Mouse (Mus musculus) CH12.LX (cell line): ENCODE results near the gene Apobec3. TPM values are rescaled to one million over a fixed set of nuclear protein-coding genes. Genes with fewer than 3 reads are reported as not detected.
A peak's percentile ranks its signal among the peaks of the same experiment; 100 is the strongest.
"Not testable (repeated sequence)": the region's sequence is repeated elsewhere in the genome, so short reads cannot be mapped to it uniquely, and the experiment has no call there.

Source experiments
- DNase-seq: peaks from one replicate; pipeline ENCODE4 v3.0.0-alpha.2; 2013; ENCODE audit errors: extremely low read depth
- H3K27ac ChIP-seq: 2 replicates; pipeline ENCODE4 v1.5.1; 2012; ENCODE audit warnings: low read depth, mild to moderate bottlenecking, control low read depth, moderate library complexity; ENCODE audit not compliant: insufficient read depth
- H3K27me3 ChIP-seq: replicated peaks from 2 replicates; pipeline ENCODE3; 2012; ENCODE audit warnings: inconsistent platforms
- H3K36me3 ChIP-seq, 2 experiments: replicated peaks in 1 of 2; 2 replicates each; pipeline versions ENCODE3 to v1.6.1; 2012; ENCODE audit warnings: inconsistent platforms in 1 of 2, low read length in 1 of 2, mild to moderate bottlenecking in 1 of 2, mixed read lengths in 1 of 2, moderate library complexity in 1 of 2; ENCODE audit not compliant: control insufficient read depth in 1 of 2, insufficient read depth in 1 of 2
- H3K4me1 ChIP-seq, 2 experiments: 2 replicates each; pipeline ENCODE4 v1.6.1; 2012; ENCODE audit warnings: inconsistent platforms in 1 of 2, moderate library complexity in 1 of 2; ENCODE audit not compliant: insufficient read depth in 2 of 2, control insufficient read depth in 1 of 2
- H3K4me2 ChIP-seq: 2 replicates; pipeline ENCODE4 v1.6.1; 2012; ENCODE audit warnings: low read depth, mild to moderate bottlenecking, control low read depth; ENCODE audit not compliant: poor library complexity, insufficient read depth, severe bottlenecking
- H3K4me3 ChIP-seq, 3 experiments: fragments of 150-350 bp in 1 of 3; sonication (generic) in 1 of 3; replicated peaks in 1 of 3; 2 replicates each; pipeline versions ENCODE3 to v1.5.1; 2011 to 2012; ENCODE audit warnings: low read depth in 2 of 3, low read length in 2 of 3, mild to moderate bottlenecking in 2 of 3, moderate library complexity in 2 of 3, control low read depth in 1 of 3, improper control_type of control experiment in 1 of 3, inconsistent platforms in 1 of 3, mixed read lengths in 1 of 3; ENCODE audit not compliant: poor library complexity in 1 of 3
- H3K79me2 ChIP-seq: replicated peaks from 2 replicates; pipeline ENCODE4 v1.6.1; 2012; ENCODE audit warnings: mild to moderate bottlenecking, moderate library complexity; ENCODE audit not compliant: control insufficient read depth, poor library complexity, insufficient read depth, severe bottlenecking; ENCODE audit errors: extremely low read depth
- H3K9ac ChIP-seq: 2 replicates; pipeline ENCODE4 v1.6.1; 2012; ENCODE audit warnings: low read depth, mild to moderate bottlenecking, control low read depth, moderate library complexity; ENCODE audit not compliant: insufficient read depth
- H3K9me3 ChIP-seq: replicated peaks from 2 replicates; pipeline ENCODE3; 2012; ENCODE audit warnings: low read length, inconsistent platforms, mixed read lengths
- CHD2 ChIP-seq: IDR thresholded peaks from 2 replicates; pipeline ENCODE4 v1.6.1; 2011; ENCODE audit warnings: low read length, improper control_type of control experiment
- CTCF ChIP-seq, 2 experiments: IDR thresholded peaks in 1 of 2; conservative IDR thresholded peaks in 1 of 2; 2 replicates each; pipeline ENCODE4 v1.5.1; 2011 to 2012; ENCODE audit warnings: low read depth in 2 of 2, low read length in 2 of 2, improper control_type of control experiment in 1 of 2, inconsistent platforms in 1 of 2, mild to moderate bottlenecking in 1 of 2, moderate library complexity in 1 of 2
- E2F4 ChIP-seq: IDR thresholded peaks from 2 replicates; pipeline ENCODE4 v1.6.1; 2011; ENCODE audit warnings: low read depth, low read length, improper control_type of control experiment; ENCODE audit not compliant: insufficient replicate concordance
- ELF1 ChIP-seq: IDR thresholded peaks from 2 replicates; pipeline ENCODE4 v1.6.1; 2014; ENCODE audit warnings: low read depth, mild to moderate bottlenecking, inconsistent platforms, low read length, improper control_type of control experiment
- ETS1 ChIP-seq: conservative IDR thresholded peaks from 2 replicates; pipeline ENCODE4 v1.6.1; 2012; ENCODE audit warnings: low read depth, mild to moderate bottlenecking, inconsistent platforms, low read length, improper control_type of control experiment, moderate library complexity
- GABPA ChIP-seq: IDR thresholded peaks from 2 replicates; pipeline ENCODE4 v1.6.1; 2012; ENCODE audit warnings: low read depth, low read length, improper control_type of control experiment, inconsistent platforms; ENCODE audit not compliant: insufficient replicate concordance
- HCFC1 ChIP-seq: IDR thresholded peaks from 2 replicates; pipeline ENCODE4 v1.6.1; 2012; ENCODE audit warnings: low read depth, mild to moderate bottlenecking, inconsistent platforms, low read length, improper control_type of control experiment
- IRF4 ChIP-seq: IDR thresholded peaks from 2 replicates; pipeline ENCODE4 v1.6.1; 2014; ENCODE audit warnings: low read depth, mild to moderate bottlenecking, inconsistent platforms, low read length, improper control_type of control experiment
- JUND ChIP-seq: conservative IDR thresholded peaks from 2 replicates; pipeline ENCODE4 v1.6.1; 2011; ENCODE audit warnings: low read depth, low read length, improper control_type of control experiment
- MYC ChIP-seq: IDR thresholded peaks from 2 replicates; pipeline ENCODE4 v1.6.1; 2011; ENCODE audit warnings: low read depth, mild to moderate bottlenecking, improper control_type of control experiment, low read length
- NELFE ChIP-seq: IDR thresholded peaks from 2 replicates; pipeline ENCODE4 v1.6.1; 2011; ENCODE audit warnings: low read depth, low read length, improper control_type of control experiment
- PAX5 ChIP-seq: IDR thresholded peaks from 2 replicates; pipeline ENCODE4 v1.6.1; 2012; ENCODE audit warnings: low read length, inconsistent platforms, mixed read lengths
- POLR2AphosphoS2 ChIP-seq: IDR thresholded peaks from 2 replicates; pipeline ENCODE4 v1.6.1; 2011; ENCODE audit warnings: low read depth, low read length, improper control_type of control experiment
- RAD21 ChIP-seq: IDR thresholded peaks from 2 replicates; pipeline ENCODE4 v1.6.1; 2011; ENCODE audit warnings: low read depth, mild to moderate bottlenecking, low read length, improper control_type of control experiment, moderate library complexity
- SIN3A ChIP-seq: IDR thresholded peaks from 2 replicates; pipeline ENCODE4 v1.6.1; 2012; ENCODE audit warnings: low read length, improper control_type of control experiment, inconsistent platforms
- SMC3 ChIP-seq: IDR thresholded peaks from 2 replicates; pipeline ENCODE4 v1.6.1; 2011; ENCODE audit warnings: low read depth, low read length, improper control_type of control experiment
- TCF12 ChIP-seq: IDR thresholded peaks from 2 replicates; pipeline ENCODE4 v1.6.1; 2014; ENCODE audit warnings: low read depth, mild to moderate bottlenecking, inconsistent platforms, low read length, improper control_type of control experiment
- UBTF ChIP-seq: IDR thresholded peaks from 2 replicates; pipeline ENCODE4 v1.6.1; 2012; ENCODE audit warnings: low read depth, mild to moderate bottlenecking, inconsistent platforms, low read length, improper control_type of control experiment, moderate library complexity
- ZNF384 ChIP-seq: IDR thresholded peaks from 2 replicates; pipeline ENCODE4 v1.6.1; 2012; ENCODE audit warnings: low read depth, low read length, improper control_type of control experiment, inconsistent platforms
- dilution Hi-C: fragments of 300-500 bp; cut with MboI; formaldehyde crosslinking; loops from 2 replicates; pipeline ENCODE4 v1.14.3; 2020; ENCODE audit warnings: low sequenced_read_pairs; ENCODE audit not compliant: extremely low pct_unique_long_range_greater_than_20kb, extremely low pct_ligation_motif_present
- in situ Hi-C: fragments of 300-500 bp; cut with MboI; formaldehyde crosslinking; loops from 3 replicates; pipeline ENCODE4 v1.14.3; 2019; ENCODE audit warnings: low sequenced_read_pairs, low pct_ligation_motif_present, low pct_unique_long_range_greater_than_20kb, mixed read lengths
- polyA plus RNA-seq: library from polyadenylated mRNA; unstranded; fragments of >175 nt; gene quantifications from 2 replicates; pipeline ENCODE4 v1.2.1, GENCODE M21; 2012; ENCODE audit warnings: low read depth; ENCODE audit not compliant: insufficient read length
- total RNA-seq, 2 experiments: library from RNA; depleted of rRNA; stranded (reverse); fragments of 300-350 nt in 1 of 2; fragments of >200 nt in 1 of 2; gene quantifications; 2 replicates each; pipeline ENCODE4 v1.2.3; 2012 to 2014

The Apobec3 gene
- total and polyA plus RNA-seq, 3 experiments: 3.9 to 94.3 (median 10.4) TPM

GRCm38 (mm10) chr15:79900751-79901150 lies 9.3 kb downstream of the Apobec3 start (continued):
- no peak for TF ChIP-seq HCFC1
- peak; percentile 0; the same call in 1 of the 2 replicates for TF ChIP-seq RAD21
- peak; percentile 83 for TF ChIP-seq IRF4
- TF ChIP-seq ETS1: peak; percentile 75
- no peak for TF ChIP-seq GABPA

GRCm38 (mm10) chr15:79901399-79901798 lies 9.9 kb downstream of the Apobec3 start:
- DNase-seq: no peak
- H3K27me3 ChIP-seq: no peaks in the 10 kb centered on the region
- in situ Hi-C loops (no loop called here), dilution Hi-C loops (no loop called here)
- H3K4me3 ChIP-seq: peak overlapping the region in 2 of 3 experiments; percentile 26 to 32
- no peak for TF ChIP-seq POLR2AphosphoS2
- no peak for TF ChIP-seq CHD2
- TF ChIP-seq ELF1: no peak
- no peak for TF ChIP-seq CTCF (conservative IDR thresholded peaks at IDR 0.05 in 1 of 2, IDR thresholded peaks at IDR 0.05 in 1 of 2; ENCODE audit: low read depth in 2 of 2, low read length in 2 of 2)
- no peak for TF ChIP-seq NELFE
- no peak; the same call in 1 of the 2 replicates for TF ChIP-seq SIN3A
- no peak for TF ChIP-seq JUND
- no peak for TF ChIP-seq HCFC1
- no peak for TF ChIP-seq TCF12
- TF ChIP-seq UBTF: no peak
- no peak for TF ChIP-seq E2F4
- TF ChIP-seq PAX5: no peak
- no peak for TF ChIP-seq SMC3
- TF ChIP-seq MYC: no peak
- H3K36me3 ChIP-seq: peaks cover 1 to 24% of the 10 kb centered on the region in 2 experiments
- H3K9me3 ChIP-seq: peaks cover 26% of the 10 kb centered on the region
- H3K9ac ChIP-seq: peak overlapping the region; percentile 47
- H3K4me1 ChIP-seq: peaks cover 18 to 52% of the 10 kb centered on the region in 2 experiments
- H3K4me2 ChIP-seq: peak overlapping the region; percentile 86
- no peaks in the 10 kb centered on the region for H3K79me2 ChIP-seq
- H3K27ac ChIP-seq: peak overlapping the region; percentile 56; the same call in 1 of the 2 replicates

DNA sequence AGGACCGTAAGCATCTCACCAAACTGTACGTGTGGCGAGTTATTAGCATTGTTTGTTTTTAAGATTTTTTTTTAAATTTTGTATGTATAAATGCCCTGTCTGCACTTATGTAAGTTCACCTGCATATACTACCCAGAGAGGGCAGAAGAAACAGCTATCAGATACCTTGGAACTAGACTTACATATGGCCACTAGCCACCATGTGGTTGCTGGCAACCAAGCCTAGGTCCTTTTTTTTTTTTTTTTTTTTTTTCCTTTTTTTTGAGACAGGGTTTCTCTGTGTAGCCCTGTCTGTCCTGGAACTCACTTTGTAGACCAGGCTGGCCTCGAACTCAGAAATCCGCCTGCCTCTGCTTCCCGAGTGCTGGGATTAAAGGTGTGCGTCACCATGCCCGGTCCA lies 11.6 kb downstream of the Apobec3 start:
- H3K79me2 ChIP-seq, dilution Hi-C loops, H3K9ac ChIP-seq, H3K4me3 ChIP-seq, H3K27me3 ChIP-seq, DNase-seq: not testable (repeated sequence)
- Histone ChIP-seq H3K36me3 (peaks cover 3 to 40% of the 10 kb centered on the region in 2 experiments), H3K4me1 (peaks cover 18 to 49% of the 10 kb centered on the region in 2 experiments)
- TF ChIP-seq ZNF384: peak; percentile 55
- TF ChIP-seq, all 38 proteins: peak for 1; not testable (repeated sequence) for 37
- H3K9me3 ChIP-seq: peaks cover 15% of the 10 kb centered on the region
- H3K27ac ChIP-seq, H3K4me2 ChIP-seq, in situ Hi-C loops: not testable (repeated sequence)
